Mouse (Mus musculus): ENCODE results near the gene Pcmt1. TPM values are rescaled to one million over a fixed set of nuclear protein-coding genes. Genes with fewer than 3 reads are reported as not detected.

The Pcmt1 gene
- polyA plus RNA-seq, 1 experiment from 2014 or later = 145 TPM

DNA sequence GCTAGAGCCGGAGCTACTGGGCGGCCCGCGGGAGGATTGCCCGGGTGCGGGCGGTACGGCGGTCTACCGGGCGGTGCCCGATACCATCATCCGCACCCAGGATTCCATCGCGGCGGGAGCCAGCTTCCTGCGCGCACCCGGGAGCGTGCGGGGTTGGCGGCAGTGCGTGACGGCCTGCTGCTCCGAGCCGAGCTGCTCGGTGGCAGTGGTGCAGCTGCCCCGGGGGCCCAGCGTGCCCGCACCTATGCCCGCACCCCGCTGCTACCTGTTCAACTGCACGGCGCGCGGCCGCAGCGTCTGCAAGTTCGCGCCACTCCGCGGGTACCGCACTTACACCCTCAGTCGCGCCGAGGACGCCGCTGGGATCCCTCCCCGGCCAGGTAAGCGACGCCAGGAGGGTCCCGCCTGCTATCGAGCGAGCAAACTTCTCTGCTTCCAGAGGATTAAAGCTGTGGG is 90.7 kb downstream of the Pcmt1 start:
- Histone ChIP-seq H3K4me2 (replicated peaks; ENCODE audit: low read depth, low read length) (peak overlapping the region; percentile 99), H3K36me3 (ENCODE audit: control insufficient read depth, insufficient read depth, low read length) (no peaks in the 10 kb centered on the region), H3K27me3 (ENCODE audit: control insufficient read depth, insufficient read depth, low read length) (0 out of 2 replicates have a peak, but pooled peaks cover 4% of the 10 kb centered on the region), H3K9me3 (ENCODE audit: control insufficient read depth, low read length) (no peaks in the 10 kb centered on the region), H3K4me1 (replicated peaks; ENCODE audit: control insufficient read depth, insufficient read depth, low read length) (peaks cover 7% of the 10 kb centered on the region; the same call in 1 of the 2 replicates), H3K9ac (ENCODE audit: low read depth, low read length) (peak overlapping the region; percentile 67), H3K4me3 (ENCODE audit: low read depth, low read length) (peak overlapping the region; percentile 84), H3K27ac (ENCODE audit: low read depth, low read length) (peak overlapping the region; percentile 65)
- under 1% methylated on average over 54 of the region's 54 CpGs for WGBS
- no peak for DNase-seq (ENCODE audit: low spot score)
- peak; percentile 70; the same call in 1 of the 2 replicates for ATAC-seq (ENCODE audit: low FRiP score)

DNA sequence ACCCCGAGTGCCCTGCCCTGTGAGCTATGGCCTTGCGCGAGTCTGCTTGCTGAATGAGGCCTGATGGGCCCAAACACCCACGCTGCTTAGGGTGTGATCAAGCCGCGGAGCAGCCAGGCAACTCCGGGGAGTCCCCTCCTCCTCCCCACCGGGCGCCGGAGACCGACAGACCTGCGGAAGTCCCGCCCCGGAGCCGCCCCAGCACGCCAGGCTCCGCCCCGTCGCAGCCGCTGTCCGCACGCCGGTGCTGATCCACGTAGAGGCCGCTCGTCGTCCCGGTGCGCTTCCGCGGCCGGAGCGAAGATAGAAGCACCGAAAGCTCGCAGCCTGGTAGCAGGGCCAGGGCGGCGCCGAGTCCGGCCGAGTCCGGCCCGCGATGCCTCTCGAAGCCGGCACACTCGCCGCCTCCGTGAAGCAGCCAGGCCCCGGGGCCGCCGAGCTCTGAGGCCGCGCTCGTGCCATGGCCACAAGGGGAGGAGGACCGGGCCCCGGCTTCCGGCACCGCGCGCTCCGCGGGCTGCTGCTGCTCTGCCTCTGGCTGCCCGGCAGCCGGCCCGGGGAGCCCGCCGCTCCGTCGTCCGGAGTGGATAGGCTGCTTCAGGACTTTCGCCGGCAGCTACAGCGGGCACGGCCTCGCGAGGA is 91.2 kb downstream of the Pcmt1 start, which contains the start of gene Lrp11:
TSS of gene Lrp11 (plus strand) at position 209 of the 642 bp plus-strand sequence.
- ATAC-seq (ENCODE audit: low FRiP score) (peak; percentile 96), DNase-seq (ENCODE audit: low spot score) (peak; percentile 94)
- H3K9me3 ChIP-seq (ENCODE audit: control insufficient read depth, low read length) = no peaks in the 10 kb centered on the region
- WGBS = under 1% methylated on average over 60 of the region's 76 CpGs
- peak within 1 kb of the TSS; percentile 84 for H3K4me3 ChIP-seq (ENCODE audit: low read depth, low read length)
- H3K4me1 ChIP-seq (replicated peaks; ENCODE audit: control insufficient read depth, insufficient read depth, low read length) = peaks cover 7% of the 10 kb centered on the region; the same call in 1 of the 2 replicates
- H3K36me3 ChIP-seq (ENCODE audit: control insufficient read depth, insufficient read depth, low read length) = no peaks in the 10 kb centered on the region
- 0 out of 2 replicates have a peak, but pooled peaks cover 4% of the 10 kb centered on the region for H3K27me3 ChIP-seq (ENCODE audit: control insufficient read depth, insufficient read depth, low read length)
- H3K9ac ChIP-seq (ENCODE audit: low read depth, low read length) = peak within 1 kb of the TSS; percentile 67
- peak within 1 kb of the TSS; percentile 99 for H3K4me2 ChIP-seq (replicated peaks; ENCODE audit: low read depth, low read length)
- H3K27ac ChIP-seq (ENCODE audit: low read depth, low read length) = peak within 1 kb of the TSS; percentile 65

DNA sequence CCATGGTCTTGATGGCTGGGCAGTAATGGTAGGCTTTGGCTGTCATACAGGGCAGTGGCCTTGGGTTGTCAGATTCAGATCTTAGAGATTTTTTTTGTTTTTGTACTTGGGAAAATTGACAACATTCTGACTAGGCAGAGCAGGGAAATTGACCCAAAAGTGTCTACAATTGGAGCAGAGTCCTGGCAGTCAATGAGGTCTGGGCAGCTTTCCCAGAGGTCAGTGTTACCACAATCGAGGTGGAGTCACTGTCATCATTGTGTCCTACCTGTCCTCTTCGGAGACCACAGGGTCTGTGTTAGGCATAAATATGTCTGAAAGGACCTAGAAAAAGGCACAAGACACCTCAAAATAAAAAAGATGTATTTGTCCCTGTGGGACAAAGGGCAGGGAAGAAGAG is 94.2 kb downstream of the Pcmt1 start:
- no peak overlapping the region for H3K4me2 ChIP-seq (replicated peaks; ENCODE audit: low read depth, low read length)
- no peak for DNase-seq (ENCODE audit: low spot score)
- H3K9ac ChIP-seq (ENCODE audit: low read depth, low read length) = no peak overlapping the region
- H3K4me1 ChIP-seq (replicated peaks; ENCODE audit: control insufficient read depth, insufficient read depth, low read length) = peaks cover 7% of the 10 kb centered on the region; the same call in 1 of the 2 replicates
- H3K9me3 ChIP-seq (ENCODE audit: control insufficient read depth, low read length) = no peaks in the 10 kb centered on the region
- 0 out of 2 replicates have a peak, but pooled peaks cover 4% of the 10 kb centered on the region for H3K27me3 ChIP-seq (ENCODE audit: control insufficient read depth, insufficient read depth, low read length)
- no peaks in the 10 kb centered on the region for H3K36me3 ChIP-seq (ENCODE audit: control insufficient read depth, insufficient read depth, low read length)
- H3K4me3 ChIP-seq (ENCODE audit: low read depth, low read length) = no peak overlapping the region
- no peak overlapping the region for H3K27ac ChIP-seq (ENCODE audit: low read depth, low read length)
- ATAC-seq (ENCODE audit: low FRiP score) = no peak
- 73% methylated on average over 2 of the region's 2 CpGs for WGBS

DNA sequence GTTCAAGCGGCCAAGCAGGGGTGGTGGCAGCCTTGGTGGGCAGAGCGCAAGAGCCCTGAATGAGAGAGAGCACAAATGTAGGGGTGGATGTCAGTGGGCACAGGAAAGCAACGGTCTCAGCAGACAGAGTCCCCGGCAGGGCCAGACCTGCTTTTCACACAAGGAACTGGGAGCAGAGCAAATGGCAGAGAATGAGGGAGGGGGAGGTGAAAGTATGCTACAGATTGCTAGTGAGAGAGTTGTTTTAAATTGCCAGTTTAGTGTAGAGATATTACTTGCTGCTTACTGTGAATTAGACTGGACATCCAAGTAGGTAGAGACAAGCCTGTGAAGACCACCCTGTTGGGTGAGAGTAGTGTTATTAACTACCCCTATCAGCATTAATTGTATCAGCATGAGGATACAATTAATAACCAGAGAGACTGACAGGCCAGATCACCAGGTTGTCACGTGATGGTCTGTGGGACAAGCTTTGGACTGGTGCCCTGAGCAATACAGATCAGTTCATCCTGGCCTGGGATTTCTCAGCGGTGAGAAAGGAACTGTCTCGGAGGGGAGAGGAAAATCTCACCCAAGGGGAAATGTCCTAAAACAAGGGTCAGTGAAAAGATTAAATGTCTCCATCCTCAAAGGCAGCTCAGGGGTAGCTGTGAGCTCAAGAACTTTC is 97.9 kb downstream of the Pcmt1 start:
- Histone ChIP-seq H3K27ac (ENCODE audit: low read depth, low read length) (no peak overlapping the region), H3K4me1 (replicated peaks; ENCODE audit: control insufficient read depth, insufficient read depth, low read length) (no peaks in the 10 kb centered on the region), H3K36me3 (ENCODE audit: control insufficient read depth, insufficient read depth, low read length) (no peaks in the 10 kb centered on the region), H3K9ac (ENCODE audit: low read depth, low read length) (no peak overlapping the region), H3K27me3 (ENCODE audit: control insufficient read depth, insufficient read depth, low read length) (no peaks in the 10 kb centered on the region), H3K9me3 (ENCODE audit: control insufficient read depth, low read length) (no peaks in the 10 kb centered on the region), H3K4me3 (ENCODE audit: low read depth, low read length) (no peak overlapping the region), H3K4me2 (replicated peaks; ENCODE audit: low read depth, low read length) (no peak overlapping the region)
- no peak for DNase-seq (ENCODE audit: low spot score)
- WGBS = 63% methylated on average over 7 of the region's 7 CpGs
- no peak for ATAC-seq (ENCODE audit: low FRiP score)

DNA sequence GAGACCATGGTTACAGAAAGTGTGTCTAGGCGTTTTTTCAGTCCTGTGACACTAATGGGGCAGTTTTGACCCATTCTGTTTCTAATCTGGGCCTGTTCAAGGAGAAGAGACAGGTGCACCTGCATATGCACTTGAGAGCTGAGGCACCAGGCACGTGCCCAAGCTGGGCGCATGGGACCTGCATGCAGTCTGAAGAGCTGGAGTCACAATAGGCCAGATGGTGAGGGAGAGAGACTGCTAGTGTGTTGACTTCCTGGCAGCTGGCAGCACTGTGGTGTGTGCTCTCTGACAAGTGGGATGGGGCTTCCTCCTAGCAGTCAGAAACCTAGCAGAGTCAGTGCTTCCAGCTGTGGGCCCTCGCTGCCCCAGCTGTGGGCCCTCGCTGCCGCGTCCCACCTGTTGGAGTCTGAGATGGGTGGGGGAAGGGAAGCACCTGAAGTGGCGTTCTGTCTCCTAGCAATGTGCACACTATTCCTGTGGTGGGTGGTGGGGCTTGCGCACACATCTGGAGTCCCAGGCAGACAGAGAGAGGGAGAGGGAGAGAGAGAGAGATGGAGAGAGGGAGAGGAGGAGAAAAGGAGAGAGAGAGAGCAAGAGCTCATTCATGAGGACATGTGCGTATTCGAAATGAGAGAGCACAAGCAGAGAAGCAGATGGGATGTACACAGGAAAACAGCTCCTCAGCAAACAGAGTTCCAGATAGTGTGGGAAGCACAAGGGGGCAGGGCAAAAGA is 98.6 kb downstream of the Pcmt1 start:
- H3K9me3 ChIP-seq (ENCODE audit: control insufficient read depth, low read length) = no peaks in the 10 kb centered on the region
- H3K36me3 ChIP-seq (ENCODE audit: control insufficient read depth, insufficient read depth, low read length) = no peaks in the 10 kb centered on the region
- H3K9ac ChIP-seq (ENCODE audit: low read depth, low read length) = no peak overlapping the region
- ATAC-seq (ENCODE audit: low FRiP score) (no peak), DNase-seq (ENCODE audit: low spot score) (no peak)
- H3K27me3 ChIP-seq (ENCODE audit: control insufficient read depth, insufficient read depth, low read length) = no peaks in the 10 kb centered on the region
- no peak overlapping the region for H3K27ac ChIP-seq (ENCODE audit: low read depth, low read length)
- no peaks in the 10 kb centered on the region for H3K4me1 ChIP-seq (replicated peaks; ENCODE audit: control insufficient read depth, insufficient read depth, low read length)
- no peak overlapping the region for H3K4me3 ChIP-seq (ENCODE audit: low read depth, low read length)
- 41% methylated on average over 11 of the region's 11 CpGs for WGBS
- no peak overlapping the region for H3K4me2 ChIP-seq (replicated peaks; ENCODE audit: low read depth, low read length)

DNA sequence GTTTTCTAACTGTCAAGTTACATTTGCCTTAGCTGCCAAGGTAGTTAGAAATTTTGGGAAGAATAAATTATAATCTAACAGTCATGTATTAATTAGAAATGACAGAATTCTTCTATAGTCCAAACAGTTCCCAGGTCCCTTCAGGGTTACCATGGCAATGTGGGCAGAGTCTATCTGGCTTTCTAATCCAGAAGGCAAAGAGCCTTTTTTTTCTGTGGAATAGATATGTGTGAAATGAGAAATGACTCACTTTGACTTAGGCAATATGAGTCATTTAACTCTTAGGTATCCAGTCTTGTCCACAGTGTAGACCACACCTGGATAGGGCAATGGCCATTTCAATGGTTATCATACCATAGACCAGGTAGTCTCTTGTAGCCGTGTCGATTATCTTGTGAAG is 99.5 kb downstream of the Pcmt1 start:
- H3K27ac ChIP-seq (ENCODE audit: low read depth, low read length) = no peak overlapping the region
- no peak overlapping the region for H3K9ac ChIP-seq (ENCODE audit: low read depth, low read length)
- no peaks in the 10 kb centered on the region for H3K9me3 ChIP-seq (ENCODE audit: control insufficient read depth, low read length)
- no peak for DNase-seq (ENCODE audit: low spot score)
- no peak for ATAC-seq (ENCODE audit: low FRiP score)
- 91% methylated on average over 2 of the region's 2 CpGs for WGBS
- no peaks in the 10 kb centered on the region for H3K4me1 ChIP-seq (replicated peaks; ENCODE audit: control insufficient read depth, insufficient read depth, low read length)
- no peaks in the 10 kb centered on the region for H3K27me3 ChIP-seq (ENCODE audit: control insufficient read depth, insufficient read depth, low read length)
- H3K4me3 ChIP-seq (ENCODE audit: low read depth, low read length) = no peak overlapping the region
- H3K36me3 ChIP-seq (ENCODE audit: control insufficient read depth, insufficient read depth, low read length) = no peaks in the 10 kb centered on the region
- no peak overlapping the region for H3K4me2 ChIP-seq (replicated peaks; ENCODE audit: low read depth, low read length)

Other genes with a start within 250 kb of the Pcmt1 start
- 0.99 and 1.2 TPM in 2 replicates for gene Ulbp1, start 207.5 kb downstream of the Pcmt1 start, polyA plus RNA-seq (2014; fragmentation: Nextera tagmentation; extraction: Ambion mirVana)
- 9.3 and 9.4 TPM in 2 replicates for gene Lrp11, start 91.3 kb downstream of the Pcmt1 start, polyA plus RNA-seq (2014; fragmentation: Nextera tagmentation; extraction: Ambion mirVana)
- 62.3 and 68.1 TPM in 2 replicates for gene Nup43, start 13.6 kb downstream of the Pcmt1 start, polyA plus RNA-seq (2014; fragmentation: Nextera tagmentation; extraction: Ambion mirVana)
- gene Lats1, start 78 bp upstream of the Pcmt1 start, polyA plus RNA-seq (2014; fragmentation: Nextera tagmentation; extraction: Ambion mirVana) = 15.5 and 16.1 TPM in 2 replicates
- gene Katna1, start 44.9 kb upstream of the Pcmt1 start, polyA plus RNA-seq (2014; fragmentation: Nextera tagmentation; extraction: Ambion mirVana) = 66.5 and 68.7 TPM in 2 replicates
- gene Ginm1, start 111.7 kb upstream of the Pcmt1 start, polyA plus RNA-seq (2014; fragmentation: Nextera tagmentation; extraction: Ambion mirVana) = 53.1 and 57.1 TPM in 2 replicates
- 47.1 and 51.0 TPM in 2 replicates for gene Ppil4, start 111.8 kb upstream of the Pcmt1 start, polyA plus RNA-seq (2014; fragmentation: Nextera tagmentation; extraction: Ambion mirVana)
- 0.05 and 0.06 TPM in 2 replicates for gene Zc3h12d, start 151.3 kb upstream of the Pcmt1 start, polyA plus RNA-seq (2014; fragmentation: Nextera tagmentation; extraction: Ambion mirVana)